Mouse (Mus musculus): ENCODE measurements around the gene Zfp800. TPM values are rescaled to one million over a fixed set of nuclear protein-coding genes. Genes with fewer than 3 reads are reported as not detected.

Gene Zfp800
- total RNA-seq, 1 experiment: 7.8 TPM

- Histone ChIP-seq H3K4me1 (ENCODE audit: control insufficient read depth in 2 of 2, insufficient read depth in 2 of 2, low read length in 2 of 2, poor library complexity in 1 of 2) (no peaks in the 10 kb centered on the region), H3K36me3 (ENCODE audit: control insufficient read depth, insufficient read depth, low read length, poor library complexity, severe bottlenecking) (no peaks in the 10 kb centered on the region), H3K4me3 (ENCODE audit: insufficient read depth in 1 of 2, low read depth in 1 of 2, low read length in 2 of 2, poor library complexity in 1 of 2, severe bottlenecking in 1 of 2) (no peak overlapping the region), H3K9ac (ENCODE audit: insufficient read depth, low read depth, low read length, poor library complexity, severe bottlenecking) (no peak overlapping the region), H3K9me3 (ENCODE audit: control insufficient read depth, insufficient read depth, low read depth, low read length) (no peaks in the 10 kb centered on the region), H3K27ac (ENCODE audit: insufficient read depth, low read depth, low read length, poor library complexity, severe bottlenecking) (no peak overlapping the region)
- DNase-seq (ENCODE audit: low read depth, low spot score): no peak
- in situ Hi-C loops (cut with MboI; ENCODE audit: low sequenced_read_pairs in 2 of 2, unreplicated experiment in 2 of 2): no loop called here
- TF ChIP-seq ZC3H11A (IDR thresholded peaks at IDR 0.05; ENCODE audit: borderline replicate concordance, low read depth, low read length): no peak
- no peak for TF ChIP-seq MAFK (IDR thresholded peaks at IDR 0.05; ENCODE audit: insufficient read depth, low read depth, low read length)
- no peak for TF ChIP-seq HCFC1 (IDR thresholded peaks at IDR 0.05; ENCODE audit: borderline replicate concordance, insufficient read depth, low read length)
- TF ChIP-seq ZNF384 (IDR thresholded peaks at IDR 0.05; ENCODE audit: low read depth, low read length): no peak
- TF ChIP-seq CHD2 (IDR thresholded peaks at IDR 0.05; ENCODE audit: low read depth, low read length): no peak
Measured at GRCm38 (mm10) chr6:28322399-28322798, 75.4 kb downstream of the Zfp800 start.

DNA sequence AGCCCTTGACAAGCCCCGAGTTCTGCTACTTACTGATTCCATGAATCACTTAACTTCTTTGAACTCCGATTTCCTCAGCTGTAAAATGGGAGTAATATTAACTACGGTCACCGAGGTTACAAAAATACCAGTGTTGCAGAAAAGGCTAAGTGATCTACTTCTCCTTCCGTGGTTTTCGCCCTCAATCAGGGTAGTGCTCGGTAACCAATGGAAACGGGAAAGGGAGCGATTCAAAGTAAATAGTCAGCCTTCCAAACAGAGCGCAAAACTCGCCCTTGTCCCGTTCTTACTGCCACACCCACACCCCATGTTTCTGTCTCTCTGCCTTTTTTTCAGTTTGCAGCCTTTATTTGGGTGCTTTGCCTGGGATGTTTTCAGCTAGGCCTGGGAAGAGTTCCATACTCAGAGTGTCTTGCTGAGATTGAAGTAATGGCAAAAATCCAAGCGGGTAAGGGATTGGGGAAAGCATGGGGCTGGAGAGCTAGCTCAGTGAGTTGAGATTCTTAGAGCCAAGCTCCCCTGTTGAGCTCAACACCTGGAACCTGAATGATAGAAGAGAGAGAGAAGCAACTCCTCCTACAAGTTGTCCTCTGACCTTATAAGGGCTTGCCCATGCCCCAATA lies 78.0 kb downstream of the Zfp800 start:
- Histone ChIP-seq H3K4me1 (ENCODE audit: control insufficient read depth in 2 of 2, insufficient read depth in 2 of 2, low read length in 2 of 2, poor library complexity in 1 of 2) (no peaks in the 10 kb centered on the region), H3K4me3 (ENCODE audit: insufficient read depth in 1 of 2, low read depth in 1 of 2, low read length in 2 of 2, poor library complexity in 1 of 2, severe bottlenecking in 1 of 2) (no peak overlapping the region), H3K9ac (ENCODE audit: insufficient read depth, low read depth, low read length, poor library complexity, severe bottlenecking) (no peak overlapping the region), H3K9me3 (ENCODE audit: control insufficient read depth, insufficient read depth, low read depth, low read length) (no peaks in the 10 kb centered on the region), H3K27ac (ENCODE audit: insufficient read depth, low read depth, low read length, poor library complexity, severe bottlenecking) (no peak overlapping the region), H3K36me3 (ENCODE audit: control insufficient read depth, insufficient read depth, low read length, poor library complexity, severe bottlenecking) (no peaks in the 10 kb centered on the region)
- no peak for DNase-seq (ENCODE audit: low read depth, low spot score)
- in situ Hi-C loops (cut with MboI; ENCODE audit: low sequenced_read_pairs in 2 of 2, unreplicated experiment in 2 of 2): no loop called here
- TF ChIP-seq HCFC1 (IDR thresholded peaks at IDR 0.05; ENCODE audit: borderline replicate concordance, insufficient read depth, low read length): no peak
- no peak for TF ChIP-seq ZNF384 (IDR thresholded peaks at IDR 0.05; ENCODE audit: low read depth, low read length)
- TF ChIP-seq ZC3H11A (IDR thresholded peaks at IDR 0.05; ENCODE audit: borderline replicate concordance, low read depth, low read length): no peak
- no peak for TF ChIP-seq MAFK (IDR thresholded peaks at IDR 0.05; ENCODE audit: insufficient read depth, low read depth, low read length)
- TF ChIP-seq CHD2 (IDR thresholded peaks at IDR 0.05; ENCODE audit: low read depth, low read length): no peak

DNA sequence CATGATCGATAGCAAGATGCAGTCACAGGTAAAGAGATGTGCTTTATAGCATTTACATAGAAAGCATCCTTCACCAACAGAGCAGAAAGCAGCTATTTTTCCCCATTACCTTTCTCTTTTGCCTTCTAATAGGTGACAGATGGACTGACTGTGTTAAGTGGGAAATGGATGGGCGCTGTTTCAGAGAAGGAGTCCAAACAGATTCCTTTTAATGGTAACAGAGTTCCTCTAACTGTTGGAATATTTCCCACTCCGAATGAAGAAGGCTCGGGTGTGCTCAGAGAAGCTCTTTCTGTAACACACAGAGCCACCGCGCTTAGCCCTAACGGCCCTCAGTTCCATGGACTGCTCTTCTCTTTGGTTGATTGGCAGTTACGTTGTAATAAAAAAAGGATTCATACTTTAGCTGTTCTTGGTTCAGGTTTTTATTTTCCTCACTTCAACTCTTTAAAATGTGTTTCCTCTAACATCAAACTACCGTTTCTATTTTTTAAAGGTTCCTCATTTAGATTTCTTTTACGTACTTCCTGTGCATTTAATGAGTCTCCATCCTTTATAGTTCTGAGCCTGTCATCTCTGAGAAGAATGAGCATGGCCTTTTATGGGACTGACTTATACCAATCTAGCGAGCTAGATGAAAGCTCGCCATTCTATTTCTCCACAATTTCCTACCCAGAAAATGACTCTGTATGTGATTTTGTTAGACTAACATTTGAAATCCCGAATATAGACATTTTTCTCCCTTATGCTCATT lies 78.8 kb downstream of the Zfp800 start:
- in situ Hi-C loops (cut with MboI; ENCODE audit: low sequenced_read_pairs in 2 of 2, unreplicated experiment in 2 of 2): no loop called here
- Histone ChIP-seq H3K9ac (ENCODE audit: insufficient read depth, low read depth, low read length, poor library complexity, severe bottlenecking) (no peak overlapping the region), H3K4me3 (ENCODE audit: insufficient read depth in 1 of 2, low read depth in 1 of 2, low read length in 2 of 2, poor library complexity in 1 of 2, severe bottlenecking in 1 of 2) (no peak overlapping the region), H3K9me3 (ENCODE audit: control insufficient read depth, insufficient read depth, low read depth, low read length) (no peaks in the 10 kb centered on the region), H3K36me3 (ENCODE audit: control insufficient read depth, insufficient read depth, low read length, poor library complexity, severe bottlenecking) (no peaks in the 10 kb centered on the region), H3K4me1 (ENCODE audit: control insufficient read depth in 2 of 2, insufficient read depth in 2 of 2, low read length in 2 of 2, poor library complexity in 1 of 2) (no peaks in the 10 kb centered on the region), H3K27ac (ENCODE audit: insufficient read depth, low read depth, low read length, poor library complexity, severe bottlenecking) (no peak overlapping the region)
- no peak for TF ChIP-seq ZNF384 (IDR thresholded peaks at IDR 0.05; ENCODE audit: low read depth, low read length)
- DNase-seq (ENCODE audit: low read depth, low spot score): no peak

DNA sequence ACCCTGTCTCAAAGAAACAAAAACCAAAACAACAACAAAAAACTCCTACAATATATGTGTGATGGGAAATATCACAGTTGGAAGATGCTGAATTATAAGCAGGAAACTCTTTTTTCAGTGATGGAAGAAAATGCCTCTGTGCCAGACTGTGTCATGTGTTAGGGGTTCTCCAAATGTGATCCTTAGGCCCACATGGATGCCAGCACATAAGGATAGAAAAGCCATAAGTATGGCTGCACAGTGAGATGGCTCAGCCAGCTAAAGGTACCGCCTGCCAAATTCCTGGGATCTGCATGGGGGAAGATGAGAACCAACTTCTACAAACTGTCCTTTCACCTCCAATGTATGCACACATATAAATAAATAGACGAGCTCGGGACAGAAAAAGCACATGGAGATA lies 82.6 kb downstream of the Zfp800 start:
- H3K9me3 ChIP-seq (ENCODE audit: control insufficient read depth, insufficient read depth, low read depth, low read length): no peaks in the 10 kb centered on the region
- DNase-seq (ENCODE audit: low read depth, low spot score): no peak
- H3K9ac ChIP-seq (ENCODE audit: insufficient read depth, low read depth, low read length, poor library complexity, severe bottlenecking): no peak overlapping the region
- in situ Hi-C loops (cut with MboI; ENCODE audit: low sequenced_read_pairs in 2 of 2, unreplicated experiment in 2 of 2): no loop called here
- no peaks in the 10 kb centered on the region for H3K36me3 ChIP-seq (ENCODE audit: control insufficient read depth, insufficient read depth, low read length, poor library complexity, severe bottlenecking)
- H3K4me1 ChIP-seq (ENCODE audit: control insufficient read depth in 2 of 2, insufficient read depth in 2 of 2, low read length in 2 of 2, poor library complexity in 1 of 2): no peaks in the 10 kb centered on the region
- no peak overlapping the region for H3K4me3 ChIP-seq (ENCODE audit: insufficient read depth in 1 of 2, low read depth in 1 of 2, low read length in 2 of 2, poor library complexity in 1 of 2, severe bottlenecking in 1 of 2)
- no peak overlapping the region for H3K27ac ChIP-seq (ENCODE audit: insufficient read depth, low read depth, low read length, poor library complexity, severe bottlenecking)
- no peak for TF ChIP-seq ZNF384 (IDR thresholded peaks at IDR 0.05; ENCODE audit: low read depth, low read length)
- TF ChIP-seq ZC3H11A (IDR thresholded peaks at IDR 0.05; ENCODE audit: borderline replicate concordance, low read depth, low read length): no peak
- TF ChIP-seq HCFC1 (IDR thresholded peaks at IDR 0.05; ENCODE audit: borderline replicate concordance, insufficient read depth, low read length): no peak
- TF ChIP-seq CHD2 (IDR thresholded peaks at IDR 0.05; ENCODE audit: low read depth, low read length): no peak
- TF ChIP-seq MAFK (IDR thresholded peaks at IDR 0.05; ENCODE audit: insufficient read depth, low read depth, low read length): no peak
